21 mouse cellular contexts compared by ENCODE assay signal in the genomic region with DNA sequence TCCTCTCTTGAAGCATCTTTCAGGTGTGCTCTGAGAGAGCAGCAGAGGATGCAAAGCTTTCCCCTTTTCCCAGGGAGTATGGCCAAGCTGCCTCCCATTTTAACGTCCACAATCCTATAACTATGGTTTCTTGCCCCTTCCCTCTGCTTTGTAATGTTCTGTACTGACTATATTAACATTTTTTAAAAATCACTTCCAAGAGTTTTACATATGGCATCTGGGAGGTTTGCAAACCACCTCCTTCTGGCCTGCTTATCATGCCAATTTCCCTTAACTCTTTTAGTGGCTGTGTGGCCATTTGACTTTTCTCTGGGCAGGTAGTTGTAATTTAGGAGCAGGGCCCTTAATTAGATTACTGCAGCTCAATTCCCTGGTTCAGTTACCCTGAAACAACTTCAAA.
DNase-seq lines count a peak whose midpoint lies in the region; ATAC-seq lines count a peak whose summit lies in the region.
"Had no signal": no experiment of that assay in that cellular context is flagged by ENCODE, and none has a peak within 500 bp of the region (broad histone marks: within the 10 kb centered on the region; RNA-seq: fewer than 3 reads in every experiment).

No protein-coding gene starts in this region.

- WGBS in forebrain, embryonic 16.5 days, result 21% methylated on average over 1 of the region's 1 CpGs
- WGBS in forebrain, embryonic 13.5 days, result 37% methylated on average over 1 of the region's 1 CpGs
- WGBS in hindbrain, embryonic 12.5 days, result 53% methylated on average over 1 of the region's 1 CpGs
- 50% methylated on average over 1 of the region's 1 CpGs for WGBS in midbrain, embryonic 12.5 days
- 43% methylated on average over 1 of the region's 1 CpGs for WGBS in neural tube, embryonic 13.5 days

- H3K9me3 ChIP-seq in forebrain, embryonic 16.5 days (ENCODE audit: control insufficient read depth, low read length), result no peaks in the 10 kb centered on the region
- H3K9me3 ChIP-seq in forebrain, embryonic 13.5 days (replicated peaks), result no peaks in the 10 kb centered on the region
- H3K9me3 ChIP-seq in hindbrain, embryonic 12.5 days (replicated peaks), result no peaks in the 10 kb centered on the region
- H3K9me3 ChIP-seq in midbrain, embryonic 12.5 days, result no peaks in the 10 kb centered on the region
- no peaks in the 10 kb centered on the region for H3K9me3 ChIP-seq in neural tube, embryonic 13.5 days
- H3K9me3 ChIP-seq: G1E; heart, embryonic 12.5 days had no signal

- H3K9ac ChIP-seq in forebrain, embryonic 16.5 days (replicated peaks; ENCODE audit: low read depth, low read length), result no peak overlapping the region
- H3K9ac ChIP-seq in forebrain, embryonic 13.5 days, result no peak overlapping the region
- H3K9ac ChIP-seq in hindbrain, embryonic 12.5 days, result no peak overlapping the region
- H3K9ac ChIP-seq in midbrain, embryonic 12.5 days (replicated peaks), result no peak overlapping the region
- no peak overlapping the region for H3K9ac ChIP-seq in neural tube, embryonic 13.5 days
- H3K9ac ChIP-seq: heart, embryonic 12.5 days had no signal

- H3K4me3 ChIP-seq in forebrain, embryonic 16.5 days (replicated peaks; ENCODE audit: low read length), result no peak overlapping the region
- H3K4me3 ChIP-seq in forebrain, embryonic 13.5 days, result no peak overlapping the region
- no peak overlapping the region for H3K4me3 ChIP-seq in hindbrain, embryonic 12.5 days
- H3K4me3 ChIP-seq in midbrain, embryonic 12.5 days, result no peak overlapping the region
- H3K4me3 ChIP-seq in neural tube, embryonic 13.5 days, result no peak overlapping the region
- H3K4me3 ChIP-seq: heart, embryonic 12.5 days had no signal

- peak; percentile 32; the same call in 1 of the 2 replicates for ATAC-seq in forebrain, embryonic 16.5 days
- ATAC-seq in forebrain, embryonic 13.5 days, result no peak
- ATAC-seq in hindbrain, embryonic 12.5 days (ENCODE audit: low FRiP score), result no peak
- ATAC-seq in midbrain, embryonic 12.5 days (ENCODE audit: low FRiP score, low read depth), result no peak
- no peak for ATAC-seq in neural tube, embryonic 13.5 days (ENCODE audit: low read depth)
- ATAC-seq: inflammation-experienced regulatory T-cells, adult 6 months; lung, postnatal 0 days had no signal

- no peak for DNase-seq in spleen, postnatal 4 days (ENCODE audit: low spot score in 2 of 2)
- DNase-seq in spleen, adult 12 weeks (ENCODE audit: low spot score), result no peak
- DNase-seq in right cerebral cortex, postnatal 36 days (ENCODE audit: low spot score in 2 of 2), result no peak
- DNase-seq: adrenal gland, postnatal 36 days; cerebellum, adult 18-20 months; cerebellum, postnatal 36 days; heart, postnatal 14 days; kidney, adult 2 months; kidney, postnatal 10 days; liver; right cerebral cortex, adult 18-20 months; thymus, postnatal 4 days had no signal

- peaks cover 17% of the 10 kb centered on the region for H3K4me1 ChIP-seq in forebrain, embryonic 16.5 days (replicated peaks; ENCODE audit: control insufficient read depth, insufficient read depth, low read length)
- peaks cover 19% of the 10 kb centered on the region for H3K4me1 ChIP-seq in forebrain, embryonic 13.5 days
- H3K4me1 ChIP-seq in hindbrain, embryonic 12.5 days, result peaks cover 13% of the 10 kb centered on the region
- H3K4me1 ChIP-seq in midbrain, embryonic 12.5 days, result peaks cover 22% of the 10 kb centered on the region
- H3K4me1 ChIP-seq in neural tube, embryonic 13.5 days (replicated peaks), result peaks cover 42% of the 10 kb centered on the region
- H3K4me1 ChIP-seq: heart, embryonic 12.5 days had no signal

- no peak overlapping the region for H3K4me2 ChIP-seq in forebrain, embryonic 16.5 days (ENCODE audit: low read length)
- H3K4me2 ChIP-seq in forebrain, embryonic 13.5 days, result no peak overlapping the region
- no peak overlapping the region for H3K4me2 ChIP-seq in hindbrain, embryonic 12.5 days (replicated peaks)
- no peak overlapping the region for H3K4me2 ChIP-seq in midbrain, embryonic 12.5 days (replicated peaks)
- H3K4me2 ChIP-seq in neural tube, embryonic 13.5 days, result no peak overlapping the region
- H3K4me2 ChIP-seq: heart, embryonic 12.5 days had no signal

- no peak overlapping the region for H3K27ac ChIP-seq in forebrain, embryonic 16.5 days (ENCODE audit: low read length)
- no peak overlapping the region for H3K27ac ChIP-seq in forebrain, embryonic 13.5 days
- peak overlapping the region; percentile 89 for H3K27ac ChIP-seq in hindbrain, embryonic 12.5 days
- peak overlapping the region; percentile 89 for H3K27ac ChIP-seq in midbrain, embryonic 12.5 days (replicated peaks)
- peak overlapping the region; percentile 90 for H3K27ac ChIP-seq in neural tube, embryonic 13.5 days (replicated peaks)

- no peaks in the 10 kb centered on the region for H3K27me3 ChIP-seq in forebrain, embryonic 16.5 days (replicated peaks; ENCODE audit: control insufficient read depth, insufficient read depth, low read length)
- H3K27me3 ChIP-seq in forebrain, embryonic 13.5 days, result no peaks in the 10 kb centered on the region
- H3K27me3 ChIP-seq in hindbrain, embryonic 12.5 days, result no peaks in the 10 kb centered on the region
- no peaks in the 10 kb centered on the region for H3K27me3 ChIP-seq in midbrain, embryonic 12.5 days
- H3K27me3 ChIP-seq in neural tube, embryonic 13.5 days, result no peaks in the 10 kb centered on the region
- H3K27me3 ChIP-seq: heart, embryonic 12.5 days had no signal

- H3K36me3 ChIP-seq in forebrain, embryonic 16.5 days (ENCODE audit: control insufficient read depth, insufficient read depth), result no peaks in the 10 kb centered on the region
- no peaks in the 10 kb centered on the region for H3K36me3 ChIP-seq in forebrain, embryonic 13.5 days (ENCODE audit: poor library complexity, severe bottlenecking)
- no peaks in the 10 kb centered on the region for H3K36me3 ChIP-seq in hindbrain, embryonic 12.5 days
- no peaks in the 10 kb centered on the region for H3K36me3 ChIP-seq in midbrain, embryonic 12.5 days
- no peaks in the 10 kb centered on the region for H3K36me3 ChIP-seq in neural tube, embryonic 13.5 days
- H3K36me3 ChIP-seq: G1E; heart, embryonic 12.5 days had no signal

Comparison
In these comparisons a context has a peak if more than half of its experiments do, and no peak if none do; other contexts are left out.
1. H3K27ac ChIP-seq: peak in hindbrain, embryonic 12.5 days (single experiment), midbrain, embryonic 12.5 days (single experiment) and neural tube, embryonic 13.5 days (single experiment); none in forebrain, embryonic 16.5 days (single experiment) and forebrain, embryonic 13.5 days (single experiment).